Mouse (Mus musculus): ENCODE results near the gene Mmp8. TPM values are rescaled to one million over a fixed set of nuclear protein-coding genes. Genes with fewer than 3 reads are reported as not detected.

Mmp8 gene
- polyA plus RNA-seq, 1 experiment from 2014 or later: not detected

GRCm38 (mm10) chr9:7572663-7573308 is 14.5 kb downstream of the Mmp8 start:
- H3K4me2 ChIP-seq: no peak overlapping the region
- H3K9me3 ChIP-seq (ENCODE audit: control insufficient read depth, low read length): no peaks in the 10 kb centered on the region
- no peaks in the 10 kb centered on the region for H3K36me3 ChIP-seq (ENCODE audit: control insufficient read depth, insufficient read depth, low read length)
- H3K27me3 ChIP-seq (ENCODE audit: control insufficient read depth, insufficient read depth, low read length): no peaks in the 10 kb centered on the region
- ATAC-seq (ENCODE audit: low FRiP score) (no peak), DNase-seq (ENCODE audit: low spot score, missing footprints) (peak; percentile 21)
- H3K4me1 ChIP-seq (ENCODE audit: control insufficient read depth, insufficient read depth, low read length): no peaks in the 10 kb centered on the region
- 90% methylated on average over 2 of the region's 2 CpGs for WGBS
- no peak overlapping the region for H3K9ac ChIP-seq (ENCODE audit: low read length)
- H3K4me3 ChIP-seq (ENCODE audit: low read depth, low read length): no peak overlapping the region
- H3K27ac ChIP-seq (ENCODE audit: low read depth, low read length): no peak overlapping the region

- Histone ChIP-seq H3K4me3 (ENCODE audit: low read depth, low read length) (no peak overlapping the region), H3K27me3 (ENCODE audit: control insufficient read depth, insufficient read depth, low read length) (no peaks in the 10 kb centered on the region), H3K27ac (ENCODE audit: low read depth, low read length) (no peak overlapping the region), H3K9me3 (ENCODE audit: control insufficient read depth, low read length) (no peaks in the 10 kb centered on the region), H3K36me3 (ENCODE audit: control insufficient read depth, insufficient read depth, low read length) (no peaks in the 10 kb centered on the region), H3K4me1 (ENCODE audit: control insufficient read depth, insufficient read depth, low read length) (no peaks in the 10 kb centered on the region), H3K9ac (ENCODE audit: low read length) (no peak overlapping the region), H3K4me2 (no peak overlapping the region)
- ATAC-seq (ENCODE audit: low FRiP score): no peak
- peak; percentile 17 for DNase-seq (ENCODE audit: low spot score, missing footprints)
- 89% methylated on average over 3 of the region's 3 CpGs for WGBS
These were observed 17.3 kb downstream of the Mmp8 start for GRCm38 (mm10) chr9:7575526-7575925.

- H3K9ac ChIP-seq (ENCODE audit: low read length): no peak overlapping the region
- H3K27ac ChIP-seq (ENCODE audit: low read depth, low read length): no peak overlapping the region
- H3K4me1 ChIP-seq (ENCODE audit: control insufficient read depth, insufficient read depth, low read length): no peaks in the 10 kb centered on the region
- DNase-seq (ENCODE audit: low spot score, missing footprints) (no peak), ATAC-seq (ENCODE audit: low FRiP score) (no peak)
- H3K4me2 ChIP-seq: no peak overlapping the region
- no peaks in the 10 kb centered on the region for H3K9me3 ChIP-seq (ENCODE audit: control insufficient read depth, low read length)
- no peaks in the 10 kb centered on the region for H3K27me3 ChIP-seq (ENCODE audit: control insufficient read depth, insufficient read depth, low read length)
- 88% methylated on average over 2 of the region's 2 CpGs for WGBS
- H3K36me3 ChIP-seq (ENCODE audit: control insufficient read depth, insufficient read depth, low read length): no peaks in the 10 kb centered on the region
- no peak overlapping the region for H3K4me3 ChIP-seq (ENCODE audit: low read depth, low read length)
These were observed 19.1 kb downstream of the Mmp8 start for GRCm38 (mm10) chr9:7577371-7577770.

GRCm38 (mm10) chr9:7590063-7590462 is 31.8 kb downstream of the Mmp8 start:
- 81% methylated on average over 8 of the region's 8 CpGs for WGBS

GRCm38 (mm10) chr9:7593272-7593812 is 35.1 kb downstream of the Mmp8 start:
- no peak overlapping the region for H3K4me2 ChIP-seq
- H3K27ac ChIP-seq (ENCODE audit: low read depth, low read length): no peak overlapping the region
- 93% methylated on average over 3 of the region's 3 CpGs for WGBS
- no peaks in the 10 kb centered on the region for H3K4me1 ChIP-seq (ENCODE audit: control insufficient read depth, insufficient read depth, low read length)
- ATAC-seq (ENCODE audit: low FRiP score) (no peak), DNase-seq (ENCODE audit: low spot score, missing footprints) (no peak)
- H3K9me3 ChIP-seq (ENCODE audit: control insufficient read depth, low read length): no peaks in the 10 kb centered on the region
- H3K27me3 ChIP-seq (ENCODE audit: control insufficient read depth, insufficient read depth, low read length): no peaks in the 10 kb centered on the region
- H3K36me3 ChIP-seq (ENCODE audit: control insufficient read depth, insufficient read depth, low read length): no peaks in the 10 kb centered on the region
- H3K4me3 ChIP-seq (ENCODE audit: low read depth, low read length): no peak overlapping the region
- no peak overlapping the region for H3K9ac ChIP-seq (ENCODE audit: low read length)

More at GRCm38 (mm10) chr9:7590063-7590462, 31.8 kb downstream of the Mmp8 start:
- H3K4me2 ChIP-seq: no peak overlapping the region
- no peak overlapping the region for H3K9ac ChIP-seq (ENCODE audit: low read length)
- DNase-seq (ENCODE audit: low spot score, missing footprints) (no peak), ATAC-seq (ENCODE audit: low FRiP score) (no peak)
- no peaks in the 10 kb centered on the region for H3K36me3 ChIP-seq (ENCODE audit: control insufficient read depth, insufficient read depth, low read length)
- no peaks in the 10 kb centered on the region for H3K4me1 ChIP-seq (ENCODE audit: control insufficient read depth, insufficient read depth, low read length)
- no peaks in the 10 kb centered on the region for H3K27me3 ChIP-seq (ENCODE audit: control insufficient read depth, insufficient read depth, low read length)
- H3K4me3 ChIP-seq (ENCODE audit: low read depth, low read length): no peak overlapping the region
- no peaks in the 10 kb centered on the region for H3K9me3 ChIP-seq (ENCODE audit: control insufficient read depth, low read length)
- no peak overlapping the region for H3K27ac ChIP-seq (ENCODE audit: low read depth, low read length)

GRCm38 (mm10) chr9:7594816-7595540 is 36.7 kb downstream of the Mmp8 start:
- Histone ChIP-seq H3K27me3 (ENCODE audit: control insufficient read depth, insufficient read depth, low read length) (no peaks in the 10 kb centered on the region), H3K9me3 (ENCODE audit: control insufficient read depth, low read length) (no peaks in the 10 kb centered on the region), H3K4me2 (peak overlapping the region; percentile 35; the same call in 1 of the 2 replicates), H3K4me1 (ENCODE audit: control insufficient read depth, insufficient read depth, low read length) (no peaks in the 10 kb centered on the region), H3K27ac (ENCODE audit: low read depth, low read length) (no peak overlapping the region), H3K9ac (ENCODE audit: low read length) (peak overlapping the region; percentile 34; the same call in 1 of the 2 replicates), H3K36me3 (ENCODE audit: control insufficient read depth, insufficient read depth, low read length) (no peaks in the 10 kb centered on the region), H3K4me3 (ENCODE audit: low read depth, low read length) (peak overlapping the region; percentile 4; the same call in 1 of the 2 replicates)
- DNase-seq (ENCODE audit: low spot score, missing footprints) (peak; percentile 95), ATAC-seq (ENCODE audit: low FRiP score) (peak; percentile 98)
- WGBS: 14% methylated on average over 6 of the region's 6 CpGs

GRCm38 (mm10) chr9:7602982-7603742 is 44.9 kb downstream of the Mmp8 start:
- H3K9me3 ChIP-seq (ENCODE audit: control insufficient read depth, low read length): no peaks in the 10 kb centered on the region
- no peaks in the 10 kb centered on the region for H3K27me3 ChIP-seq (ENCODE audit: control insufficient read depth, insufficient read depth, low read length)
- H3K9ac ChIP-seq (ENCODE audit: low read length): no peak overlapping the region
- H3K4me3 ChIP-seq (ENCODE audit: low read depth, low read length): no peak overlapping the region
- DNase-seq (ENCODE audit: low spot score, missing footprints) (peak; percentile 93), ATAC-seq (ENCODE audit: low FRiP score) (peak; percentile 64; the same call in 1 of the 2 replicates)
- no peak overlapping the region for H3K27ac ChIP-seq (ENCODE audit: low read depth, low read length)
- H3K4me1 ChIP-seq (ENCODE audit: control insufficient read depth, insufficient read depth, low read length): no peaks in the 10 kb centered on the region
- no peak overlapping the region for H3K4me2 ChIP-seq
- under 1% methylated on average over 3 of the region's 3 CpGs for WGBS
- H3K36me3 ChIP-seq (ENCODE audit: control insufficient read depth, insufficient read depth, low read length): no peaks in the 10 kb centered on the region

GRCm38 (mm10) chr9:7604005-7604404 is 45.7 kb downstream of the Mmp8 start:
- no peaks in the 10 kb centered on the region for H3K27me3 ChIP-seq (ENCODE audit: control insufficient read depth, insufficient read depth, low read length)
- no peak overlapping the region for H3K9ac ChIP-seq (ENCODE audit: low read length)
- no peaks in the 10 kb centered on the region for H3K36me3 ChIP-seq (ENCODE audit: control insufficient read depth, insufficient read depth, low read length)
- H3K4me3 ChIP-seq (ENCODE audit: low read depth, low read length): no peak overlapping the region
- no peak for DNase-seq (ENCODE audit: low spot score, missing footprints)
- H3K27ac ChIP-seq (ENCODE audit: low read depth, low read length): no peak overlapping the region
- H3K4me2 ChIP-seq: no peak overlapping the region
- no peaks in the 10 kb centered on the region for H3K4me1 ChIP-seq (ENCODE audit: control insufficient read depth, insufficient read depth, low read length)
- ATAC-seq (ENCODE audit: low FRiP score): peak; percentile 9; the same call in 1 of the 2 replicates
- H3K9me3 ChIP-seq (ENCODE audit: control insufficient read depth, low read length): no peaks in the 10 kb centered on the region
- WGBS: 91% methylated on average over 6 of the region's 6 CpGs
